In the genomic region with DNA sequence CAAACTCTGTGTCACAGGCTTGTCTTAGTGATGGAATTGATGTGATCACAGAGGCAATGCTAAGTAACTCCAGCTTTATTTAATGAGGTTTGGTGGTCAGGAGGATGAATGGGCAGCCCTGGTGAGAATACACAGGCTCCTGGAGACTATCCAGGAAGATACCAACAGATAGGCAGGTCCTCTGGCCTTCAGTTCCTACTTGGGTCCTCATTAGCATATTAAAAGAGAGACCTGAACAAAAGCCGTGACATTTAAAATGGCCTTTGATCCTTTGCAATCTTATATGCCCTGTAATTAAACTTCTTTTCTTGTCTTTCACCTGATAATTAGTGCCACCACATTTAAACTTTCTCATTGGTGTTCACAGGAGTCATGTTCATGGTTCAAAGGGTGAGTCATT, we compare ENCODE assay signal across 20 mouse cellular contexts.
DNase-seq lines count a peak whose midpoint lies in the region; ATAC-seq and TF ChIP-seq lines count a peak whose summit lies in the region.
"Had no signal": no experiment of that assay in that cellular context is flagged by ENCODE, and none has a peak within 500 bp of the region (broad histone marks: within the 10 kb centered on the region; RNA-seq: fewer than 3 reads in every experiment).

No protein-coding gene starts in this region.

- 48% methylated on average over 1 of the region's 1 CpGs for WGBS in lung, embryonic 14.5 days
- 3% methylated on average over 1 of the region's 1 CpGs for WGBS in forebrain, embryonic 13.5 days
- WGBS in limb, embryonic 10.5 days = 39% methylated on average over 1 of the region's 1 CpGs

- H3K4me2 ChIP-seq in lung, embryonic 14.5 days = no peak overlapping the region
- no peak overlapping the region for H3K4me2 ChIP-seq in forebrain, embryonic 13.5 days
- H3K4me2 ChIP-seq: embryonic facial prominence, embryonic 15.5 days; hindbrain, embryonic 12.5 days; limb, embryonic 12.5 days; liver, embryonic 15.5 days; midbrain, embryonic 12.5 days had no signal

- no peak for TF ChIP-seq CTCF in lung, embryonic 14.5 days (IDR thresholded peaks at IDR 0.05; ENCODE audit: low read depth)

- ATAC-seq in lung, embryonic 14.5 days (ENCODE audit: insufficient read depth) = no peak
- peak; percentile 33; the same call in 1 of the 2 replicates for ATAC-seq in forebrain, embryonic 13.5 days

- no peak overlapping the region for H3K4me3 ChIP-seq in lung, embryonic 14.5 days (ENCODE audit: low read depth, low read length)
- H3K4me3 ChIP-seq in forebrain, embryonic 13.5 days = no peak overlapping the region
- no peak overlapping the region for H3K4me3 ChIP-seq in limb, embryonic 10.5 days
- H3K4me3 ChIP-seq: embryonic facial prominence, embryonic 15.5 days; hindbrain, embryonic 12.5 days; left cerebral cortex, adult 2 months; limb, embryonic 12.5 days; liver, embryonic 15.5 days; midbrain, embryonic 12.5 days had no signal

- H3K9me3 ChIP-seq in lung, embryonic 14.5 days (ENCODE audit: low read depth, low read length) = no peaks in the 10 kb centered on the region
- H3K9me3 ChIP-seq in forebrain, embryonic 13.5 days (replicated peaks) = no peaks in the 10 kb centered on the region
- H3K9me3 ChIP-seq in limb, embryonic 10.5 days (replicated peaks) = no peaks in the 10 kb centered on the region
- H3K9me3 ChIP-seq: embryonic facial prominence, embryonic 15.5 days; G1E; hindbrain, embryonic 12.5 days; limb, embryonic 12.5 days; liver, embryonic 15.5 days; midbrain, embryonic 12.5 days had no signal

- H3K27me3 ChIP-seq in lung, embryonic 14.5 days (ENCODE audit: insufficient read depth, low read length) = no peaks in the 10 kb centered on the region
- H3K27me3 ChIP-seq in forebrain, embryonic 13.5 days = no peaks in the 10 kb centered on the region
- no peaks in the 10 kb centered on the region for H3K27me3 ChIP-seq in limb, embryonic 10.5 days (ENCODE audit: low read depth, poor library complexity, severe bottlenecking)
- H3K27me3 ChIP-seq: embryonic facial prominence, embryonic 15.5 days; hindbrain, embryonic 12.5 days; limb, embryonic 12.5 days; liver, embryonic 15.5 days; midbrain, embryonic 12.5 days had no signal

- DNase-seq in lung, embryonic 14.5 days = no peak
- DNase-seq in lung, postnatal 4 days = no peak
- peak; percentile 22 for DNase-seq in R1 (ENCODE audit: low read depth, low spot score)
- no peak for DNase-seq in limb, embryonic 10.5 days (ENCODE audit: low spot score)
- no peak for DNase-seq in ovary, adult 18-20 months (ENCODE audit: low spot score)
- DNase-seq in spleen, postnatal 10 days (ENCODE audit: low spot score in 2 of 2) = no peak
- DNase-seq: adrenal gland, adult 8-10 months; cerebellum, adult 2 months; gastrocnemius, postnatal 10 days; heart, postnatal 10 days; kidney, postnatal 10 days had no signal

- H3K27ac ChIP-seq in lung, embryonic 14.5 days (ENCODE audit: low read depth) = peak overlapping the region; percentile 16; the same call in 1 of the 2 replicates
- no peak overlapping the region for H3K27ac ChIP-seq in forebrain, embryonic 13.5 days
- 0 out of 2 replicates have a peak overlapping the region, but pooled peaks have one; percentile 14 for H3K27ac ChIP-seq in limb, embryonic 10.5 days
- H3K27ac ChIP-seq: embryonic facial prominence, embryonic 15.5 days; hindbrain, embryonic 12.5 days; left cerebral cortex, adult 2 months; limb, embryonic 12.5 days; liver, embryonic 15.5 days; macrophage; midbrain, embryonic 12.5 days had no signal

- H3K36me3 ChIP-seq in lung, embryonic 14.5 days (ENCODE audit: insufficient read depth) = no peaks in the 10 kb centered on the region
- H3K36me3 ChIP-seq in forebrain, embryonic 13.5 days (ENCODE audit: poor library complexity, severe bottlenecking) = no peaks in the 10 kb centered on the region
- no peaks in the 10 kb centered on the region for H3K36me3 ChIP-seq in limb, embryonic 10.5 days
- H3K36me3 ChIP-seq: embryonic facial prominence, embryonic 15.5 days; G1E; hindbrain, embryonic 12.5 days; limb, embryonic 12.5 days; liver, embryonic 15.5 days; midbrain, embryonic 12.5 days had no signal

- H3K4me1 ChIP-seq in lung, embryonic 14.5 days (ENCODE audit: insufficient read depth) = peaks cover 4% of the 10 kb centered on the region; the same call in 1 of the 2 replicates
- peaks cover 9% of the 10 kb centered on the region for H3K4me1 ChIP-seq in forebrain, embryonic 13.5 days
- peaks cover 27% of the 10 kb centered on the region for H3K4me1 ChIP-seq in limb, embryonic 10.5 days
- H3K4me1 ChIP-seq: embryonic facial prominence, embryonic 15.5 days; liver, embryonic 15.5 days had no signal

- no peak overlapping the region for H3K9ac ChIP-seq in lung, embryonic 14.5 days
- no peak overlapping the region for H3K9ac ChIP-seq in forebrain, embryonic 13.5 days
- H3K9ac ChIP-seq: embryonic facial prominence, embryonic 15.5 days; hindbrain, embryonic 12.5 days; limb, embryonic 12.5 days; liver, embryonic 15.5 days; midbrain, embryonic 12.5 days had no signal
